Mouse (Mus musculus): ENCODE measurements at regions not wholly inside any gene's neighbourhood (a gene's known extent, or its start where the extent isn't known, plus 50 kb on each side); places are given as distances from the start of the nearest gene placed in this dataset.

DNA sequence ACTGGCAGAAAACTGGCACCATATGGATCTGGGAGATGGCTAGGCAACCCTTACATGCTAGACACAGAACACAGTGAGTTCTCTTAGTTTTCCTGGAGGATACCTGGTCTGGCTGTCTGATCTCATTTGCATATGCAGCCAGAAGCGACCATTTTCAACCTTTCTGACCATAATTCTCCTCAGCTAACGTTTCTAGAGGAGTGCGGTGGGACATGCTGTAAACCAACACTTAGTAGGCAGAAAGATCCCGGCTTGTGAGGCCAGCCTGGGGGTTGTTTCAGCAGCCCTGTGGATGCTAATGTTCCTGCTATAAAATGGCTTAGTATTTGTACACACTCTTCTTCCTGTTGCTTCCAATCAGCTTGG is 168.6 kb upstream of the Olig3 start:
- no peak for DNase-seq

GRCm38 (mm10) chr10:19187084-19187615 is 169.2 kb upstream of the Olig3 start:
- no peak for DNase-seq

GRCm38 (mm10) chr10:19185790-19186581 is 170.3 kb upstream of the Olig3 start:
- peak; percentile 47 to 52 for DNase-seq

DNA sequence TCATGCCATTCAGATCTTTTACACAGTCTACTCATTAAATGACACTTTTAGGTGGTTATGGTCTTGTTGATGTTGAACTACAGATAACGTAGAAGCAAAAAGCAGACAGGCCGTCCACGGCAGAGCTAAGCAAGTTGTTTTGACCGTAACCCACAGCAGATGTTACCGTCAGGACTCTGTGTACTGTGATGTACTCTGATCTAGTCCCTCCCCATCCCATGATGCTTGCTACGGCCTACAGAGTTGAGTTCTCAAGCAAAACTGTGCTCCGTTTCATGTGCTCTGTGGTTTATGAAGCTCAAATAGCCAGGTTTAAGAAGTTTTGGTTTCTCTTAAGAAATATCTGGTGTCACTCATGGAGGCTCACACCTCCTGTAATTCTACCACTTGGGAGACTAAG is 169.4 kb upstream of the Tnfaip3 start:
- DNase-seq, result no peak

DNA sequence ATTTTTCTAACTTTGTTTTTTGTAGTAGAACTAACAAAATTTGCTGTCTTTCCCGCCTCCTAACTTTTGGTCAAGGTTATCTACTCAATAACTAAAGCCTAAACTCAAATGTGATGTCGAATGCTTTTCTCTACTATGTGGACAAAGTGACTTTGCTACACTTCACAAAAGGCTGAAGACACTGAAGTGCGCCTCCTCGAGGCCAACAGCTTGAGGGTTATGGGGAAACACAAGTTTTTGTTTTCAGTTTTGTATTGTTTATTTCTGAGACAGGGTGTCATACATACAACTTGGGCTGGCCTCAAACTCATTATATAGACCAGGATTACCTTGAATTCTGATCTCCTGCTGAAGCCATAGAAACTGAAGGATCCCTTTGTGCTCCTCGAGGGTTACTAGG is 162.4 kb upstream of the Tnfaip3 start:
- DNase-seq, result no peak

GRCm38 (mm10) chr10:19177414-19177813 is 162.0 kb upstream of the Tnfaip3 start:
- DNase-seq, result no peak

DNA sequence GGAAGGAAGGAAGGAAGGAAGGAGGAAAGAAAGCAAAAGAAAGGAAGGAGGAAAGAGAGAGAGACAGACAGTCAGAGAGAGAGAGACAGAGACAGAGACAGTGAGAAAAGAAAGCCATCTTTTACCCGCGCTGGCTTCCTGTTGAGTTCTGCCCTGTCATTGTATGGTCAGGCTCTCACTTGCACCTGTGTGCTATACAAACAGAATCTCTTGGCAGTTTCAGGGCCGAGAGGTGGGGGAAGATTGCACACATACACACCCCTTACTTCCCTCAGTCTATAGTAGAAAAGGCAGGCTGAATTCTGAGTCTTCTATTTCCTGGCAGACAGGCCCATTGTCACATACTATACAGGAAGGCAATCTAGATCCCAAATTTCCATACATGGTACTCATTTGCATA is 160.8 kb upstream of the Tnfaip3 start:
- DNase-seq, result no peak

- DNase-seq, result no peak
Observed at GRCm38 (mm10) chr10:19171834-19172233, 156.4 kb upstream of the Tnfaip3 start.

GRCm38 (mm10) chr10:19170596-19170995 is 155.1 kb upstream of the Tnfaip3 start:
- no peak for DNase-seq

DNA sequence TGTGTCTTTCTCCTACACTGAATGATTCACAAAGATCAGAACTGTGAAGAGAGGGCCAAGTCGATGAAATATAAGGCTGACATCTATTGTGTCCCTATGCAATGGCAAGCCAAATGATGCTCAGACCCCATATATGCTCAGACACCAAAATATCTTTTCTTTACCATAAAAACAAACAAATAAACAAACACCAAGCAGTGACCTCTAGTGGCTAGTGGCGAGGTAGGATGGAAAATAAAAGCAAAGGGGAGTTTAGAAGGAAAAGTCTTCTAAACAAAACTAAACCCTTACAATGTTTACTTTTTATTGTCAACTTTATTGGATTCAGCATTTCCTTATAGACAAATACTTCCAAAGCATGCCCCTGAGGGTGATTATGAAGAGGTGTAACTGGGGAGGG is 153.8 kb upstream of the Tnfaip3 start:
- no peak for DNase-seq

DNA sequence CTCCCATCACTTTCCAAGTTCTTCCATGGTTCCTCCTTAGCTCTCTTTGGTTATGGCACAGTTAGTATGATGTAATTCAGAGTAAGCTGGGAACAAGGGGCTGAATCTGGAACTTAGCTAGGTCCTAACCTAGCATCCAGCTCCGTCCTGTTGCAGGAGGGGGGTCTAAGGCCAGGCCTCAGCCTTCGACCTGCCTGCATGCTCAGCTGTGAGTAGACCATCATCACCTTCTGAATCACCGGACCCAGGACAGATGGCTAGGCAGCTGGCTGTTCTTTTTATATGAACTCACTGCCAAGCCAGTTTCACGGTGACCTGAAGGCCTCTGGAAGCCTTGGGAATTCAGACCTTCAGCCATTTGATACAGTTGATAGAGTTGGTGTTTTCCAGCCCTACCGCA is 152.9 kb upstream of the Tnfaip3 start:
- no peak for DNase-seq

DNA sequence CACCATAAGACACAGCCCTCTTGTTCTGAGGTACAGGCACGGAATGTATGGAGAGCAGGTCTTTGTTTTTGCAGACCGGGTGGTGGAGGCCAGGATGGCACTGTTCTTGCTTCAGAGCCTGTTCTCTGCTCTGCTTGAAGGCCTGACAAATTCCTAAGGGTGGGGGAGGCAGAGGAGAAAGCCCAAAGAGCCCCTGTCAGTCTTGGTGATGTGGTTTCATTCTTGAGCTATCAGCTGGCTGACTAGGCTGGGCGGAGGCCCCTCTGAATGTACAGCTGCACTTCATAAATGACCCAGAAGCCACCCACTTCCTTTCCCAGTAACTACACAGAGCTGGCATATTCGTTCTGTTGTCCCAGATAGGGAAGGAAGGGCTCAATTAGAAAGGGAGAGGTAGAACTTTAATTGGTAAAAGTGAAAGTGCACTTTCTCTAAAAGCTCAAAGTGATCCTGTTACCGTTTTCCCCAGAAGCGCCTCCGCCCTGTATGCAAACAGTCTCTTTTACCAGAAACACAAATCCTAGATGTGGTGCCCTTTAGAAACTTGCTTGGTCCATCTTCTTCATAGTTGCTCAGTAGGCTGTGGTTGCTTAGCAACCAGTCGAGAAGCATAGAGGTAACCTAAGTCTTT is 152.3 kb upstream of the Tnfaip3 start:
- DNase-seq, result peak in 1 of 2 experiments; percentile 7

- DNase-seq, result no peak
Observed at GRCm38 (mm10) chr10:19167101-19167500, 151.6 kb upstream of the Tnfaip3 start.

DNA sequence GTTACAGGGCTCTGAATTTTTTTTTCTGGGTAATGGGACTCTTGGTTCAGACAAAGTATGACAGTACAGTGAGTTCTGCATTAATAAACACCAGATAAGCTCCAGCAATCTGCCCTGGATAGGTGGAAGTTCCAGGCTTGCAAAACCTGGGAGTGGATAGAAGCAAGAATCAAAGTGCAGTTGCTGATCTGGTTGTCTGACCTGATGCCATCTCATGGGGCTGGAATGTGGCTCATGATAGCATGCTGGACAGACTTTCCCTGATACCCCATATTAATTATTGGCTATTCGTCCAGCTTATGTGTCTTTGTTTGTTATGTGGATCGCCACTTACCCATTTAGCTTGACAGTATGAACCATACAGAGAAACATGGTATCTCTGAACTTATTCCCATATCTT is 146.6 kb upstream of the Tnfaip3 start:
- no peak for DNase-seq

- no peak for DNase-seq
Observed at GRCm38 (mm10) chr10:19161149-19161548, 145.7 kb upstream of the Tnfaip3 start.

DNA sequence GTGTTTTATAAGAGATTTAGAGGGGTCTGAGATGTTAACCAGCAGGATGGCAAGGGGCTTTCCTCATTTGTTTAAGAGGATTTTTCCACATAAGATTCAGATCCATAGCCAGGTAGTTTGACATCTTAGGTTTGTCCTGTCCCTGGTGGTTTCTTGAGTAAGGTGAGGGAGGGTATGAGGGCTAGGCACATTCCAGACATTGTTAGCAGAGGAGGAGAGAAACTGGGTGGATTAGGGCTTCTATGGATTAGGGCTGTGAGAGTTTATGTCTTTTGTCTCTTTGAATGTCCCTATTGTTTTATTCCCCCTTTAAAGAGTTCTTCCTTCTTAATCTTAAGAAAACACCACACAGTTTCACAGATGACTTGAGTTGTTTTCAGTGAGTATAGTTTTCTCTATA is 138.6 kb upstream of the Tnfaip3 start:
- DNase-seq, result no peak

DNA sequence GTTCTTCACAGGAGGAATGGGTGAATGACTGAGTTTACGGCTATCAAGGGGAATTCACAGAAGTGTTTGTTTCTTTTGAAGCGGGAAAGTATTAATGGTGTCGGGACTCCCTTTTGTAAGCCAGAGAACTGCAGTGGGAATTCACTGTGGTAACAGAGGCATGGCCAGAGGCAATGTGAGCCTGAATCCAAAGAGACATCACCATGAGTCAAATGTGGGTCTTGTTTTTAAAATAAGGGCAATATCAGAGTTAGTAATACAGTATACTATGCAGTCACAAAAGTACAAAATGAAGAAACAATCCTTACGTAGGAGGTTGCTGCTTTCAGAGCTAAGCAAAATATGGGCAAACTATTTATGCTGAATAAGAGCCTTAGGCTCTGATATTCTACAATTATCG is 137.3 kb upstream of the Tnfaip3 start:
- no peak for DNase-seq

DNA sequence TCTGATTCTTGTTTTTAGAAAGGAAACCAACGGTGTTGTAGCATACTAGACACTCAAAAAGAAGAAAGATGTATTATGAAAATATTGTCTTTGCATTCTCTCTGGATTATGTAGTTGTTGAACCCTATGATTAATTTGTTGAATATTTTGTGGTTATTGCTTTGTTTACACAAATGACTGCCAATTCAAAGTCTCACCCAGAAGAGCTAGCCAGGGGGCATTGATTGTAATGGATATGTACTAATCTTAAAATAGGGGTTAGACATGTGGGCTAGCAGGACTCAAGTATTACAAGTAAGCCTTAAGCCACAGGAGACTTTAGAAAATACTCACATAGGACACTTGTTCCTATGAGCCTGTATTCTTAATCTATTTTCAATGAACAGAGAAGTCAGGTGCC is 135.3 kb upstream of the Tnfaip3 start:
- no peak for DNase-seq

- DNase-seq, result no peak
Observed at GRCm38 (mm10) chr10:19150005-19150404, 134.5 kb upstream of the Tnfaip3 start.

DNA sequence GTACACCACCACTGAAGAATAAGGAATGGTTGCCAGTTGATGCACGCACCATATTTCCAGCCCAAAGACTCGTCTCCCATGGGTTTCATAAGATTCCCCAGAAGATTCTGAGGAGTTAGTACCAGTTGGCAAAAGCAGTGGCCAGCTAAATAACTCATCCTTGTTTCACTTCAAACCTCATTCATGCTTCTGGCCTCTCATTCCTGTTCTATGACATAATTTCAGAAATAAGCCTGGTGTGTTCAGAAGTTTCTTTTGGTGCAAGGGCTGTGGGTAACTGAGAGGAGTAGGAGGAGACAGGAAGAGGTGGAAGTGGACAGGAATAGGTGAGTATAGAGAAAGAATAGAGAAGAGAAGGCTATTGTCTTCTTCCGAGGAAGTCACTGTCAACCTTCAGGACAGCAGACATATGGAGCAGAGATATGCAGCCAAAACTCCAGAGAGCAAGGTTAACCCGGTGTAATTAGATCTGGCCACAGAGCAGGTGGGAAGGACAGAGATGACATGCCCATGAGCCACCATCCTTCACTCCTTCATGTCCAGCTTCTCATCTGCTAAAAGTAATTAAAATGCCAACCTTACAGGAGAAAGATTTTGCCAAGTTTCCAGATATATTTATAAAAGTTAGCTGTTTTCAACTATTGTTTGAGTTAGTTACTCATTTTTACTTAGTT is 133.9 kb upstream of the Tnfaip3 start:
- DNase-seq, result no peak

DNA sequence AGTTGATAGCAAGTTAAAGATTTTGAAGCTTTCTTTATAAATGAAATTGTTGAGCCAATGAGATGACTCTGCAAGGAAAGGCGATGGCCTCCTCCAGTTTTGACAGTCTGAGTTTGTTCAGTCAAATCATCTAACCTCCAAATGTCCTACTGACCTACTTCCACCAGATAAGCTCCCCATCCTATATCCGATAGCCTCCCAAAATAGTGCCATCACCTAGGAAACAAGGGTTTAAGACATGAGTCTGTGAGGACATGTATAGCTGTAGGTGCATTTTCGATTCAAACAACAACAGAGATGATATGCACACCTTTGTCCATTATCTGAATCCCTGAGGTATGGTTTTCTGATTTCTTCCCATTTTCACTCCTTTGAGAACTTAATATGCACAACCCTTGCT is 126.0 kb upstream of the Tnfaip3 start:
- DNase-seq, result no peak

GRCm38 (mm10) chr10:19140628-19141027 is 125.2 kb upstream of the Tnfaip3 start:
- DNase-seq, result no peak

GRCm38 (mm10) chr10:19139234-19139633 is 123.8 kb upstream of the Tnfaip3 start:
- DNase-seq, result no peak

GRCm38 (mm10) chr10:19138258-19138657 is 122.8 kb upstream of the Tnfaip3 start:
- DNase-seq, result no peak
